Mouse (Mus musculus) heart, embryonic 14.5 days (tissue): ENCODE measurements at regions not wholly inside any gene's neighbourhood (a gene's known extent, or its start where the extent isn't known, plus 50 kb on each side); places are given as distances from the start of the nearest gene placed in this dataset.

Experiments
- ATAC-seq: fragments of 200-750 bp; cut with Nextera tagmentation; 2 replicates; pipeline ENCODE4 v1.8.0; 2017; ENCODE audit warnings: low read depth, moderate TSS enrichment; ENCODE audit not compliant: insufficient number of reproducible peaks, insufficient read depth, low FRiP score
- H3K27ac ChIP-seq, 2 experiments: fragments of 200-500 bp in 1 of 2; fragments of 300-500 bp in 1 of 2; sonication (generic) in 1 of 2; replicated peaks in 1 of 2; 2 replicates each; pipeline ENCODE4 v1.5.1; 2012 to 2014; ENCODE audit warnings: low read depth in 2 of 2, low read length in 2 of 2, control low read depth in 1 of 2, mild to moderate bottlenecking in 1 of 2, mixed read lengths in 1 of 2; ENCODE audit not compliant: control insufficient read depth in 1 of 2, insufficient read depth in 1 of 2
- H3K27me3 ChIP-seq: fragments of 300-500 bp; sonication (generic); 2 replicates; pipeline ENCODE4 v1.6.1; 2014; ENCODE audit warnings: mild to moderate bottlenecking, low read length, control low read depth; ENCODE audit not compliant: control insufficient read depth, insufficient read depth
- H3K36me3 ChIP-seq: fragments of 300-500 bp; sonication (generic); 2 replicates; pipeline ENCODE4 v1.6.1; 2014; ENCODE audit warnings: mild to moderate bottlenecking, control low read depth, low read length, mixed read lengths; ENCODE audit not compliant: control insufficient read depth, insufficient read depth
- H3K4me1 ChIP-seq, 2 experiments: fragments of 200-500 bp in 1 of 2; fragments of 300-500 bp in 1 of 2; sonication (generic) in 1 of 2; 2 replicates each; pipeline ENCODE4 v1.6.1; 2012 to 2014; ENCODE audit warnings: low read length in 2 of 2, control low read depth in 1 of 2, mixed read lengths in 1 of 2; ENCODE audit not compliant: control insufficient read depth in 2 of 2, insufficient read depth in 2 of 2
- H3K4me2 ChIP-seq: fragments of 300-500 bp; sonication (generic); 2 replicates; pipeline ENCODE4 v1.6.1; 2014; ENCODE audit warnings: mild to moderate bottlenecking, low read length
- H3K4me3 ChIP-seq, 2 experiments: fragments of 200-500 bp in 1 of 2; fragments of 300-500 bp in 1 of 2; sonication (generic) in 1 of 2; 2 replicates each; pipeline ENCODE4 v1.5.1; 2012 to 2014; ENCODE audit warnings: low read length in 2 of 2, mild to moderate bottlenecking in 2 of 2, control low read depth in 1 of 2, low read depth in 1 of 2, moderate library complexity in 1 of 2; ENCODE audit not compliant: control insufficient read depth in 1 of 2, insufficient read depth in 1 of 2
- H3K9ac ChIP-seq: fragments of 300-500 bp; sonication (generic); 2 replicates; pipeline ENCODE4 v1.6.1; 2014; ENCODE audit warnings: mild to moderate bottlenecking, low read length
- H3K9me3 ChIP-seq: fragments of 300-500 bp; sonication (generic); 2 replicates; pipeline ENCODE4 v1.6.1; 2016; ENCODE audit warnings: low read length, control low read depth; ENCODE audit not compliant: control insufficient read depth
- WGBS: fragments of 180-500 bp; shearing (Covaris S2); extraction: QIAGEN DNeasy Blood & Tissue Kit; methylation state at CpG from one replicate; pipeline ENCODE4 v1.1.7; 2014; 5-methylcytosine and 5-hydroxymethylcytosine counted together

- no peak for ATAC-seq
- WGBS: 68% methylated on average over 3 of the region's 3 CpGs
- H3K4me1 ChIP-seq: no peaks in the 10 kb centered on the region
- no peaks in the 10 kb centered on the region for H3K9me3 ChIP-seq
- H3K4me3 ChIP-seq: no peak overlapping the region
- H3K9ac ChIP-seq: no peak overlapping the region
- H3K27me3 ChIP-seq: no peaks in the 10 kb centered on the region
- no peak overlapping the region for H3K4me2 ChIP-seq
- H3K27ac ChIP-seq: no peak overlapping the region
- no peaks in the 10 kb centered on the region for H3K36me3 ChIP-seq
Observed at GRCm38 (mm10) chrX:134890583-134890982, 74.0 kb downstream of the Nxf2 start.

- no peaks in the 10 kb centered on the region for H3K27me3 ChIP-seq
- no peak overlapping the region for H3K9ac ChIP-seq
- H3K4me3 ChIP-seq: no peak overlapping the region
- no peak overlapping the region for H3K27ac ChIP-seq
- no peaks in the 10 kb centered on the region for H3K4me1 ChIP-seq
- 90% methylated on average over 4 of the region's 4 CpGs for WGBS
- no peaks in the 10 kb centered on the region for H3K9me3 ChIP-seq
- H3K36me3 ChIP-seq: no peaks in the 10 kb centered on the region
- no peak overlapping the region for H3K4me2 ChIP-seq
- ATAC-seq: no peak
Observed at GRCm38 (mm10) chrX:134889634-134890033, 74.9 kb downstream of the Nxf2 start.

- no peaks in the 10 kb centered on the region for H3K9me3 ChIP-seq
- H3K27ac ChIP-seq: peak overlapping the region; percentile 12 to 39; a peak in 1 of 4 replicates
- WGBS: 69% methylated on average over 5 of the region's 5 CpGs
- no peak overlapping the region for H3K9ac ChIP-seq
- H3K4me1 ChIP-seq: no peaks in the 10 kb centered on the region
- H3K36me3 ChIP-seq: no peaks in the 10 kb centered on the region
- no peak for ATAC-seq
- no peak overlapping the region for H3K4me2 ChIP-seq
- H3K4me3 ChIP-seq: no peak overlapping the region
- H3K27me3 ChIP-seq: no peaks in the 10 kb centered on the region
Observed at GRCm38 (mm10) chrX:134882334-134882733, 73.3 kb upstream of the Armcx2 start.

DNA sequence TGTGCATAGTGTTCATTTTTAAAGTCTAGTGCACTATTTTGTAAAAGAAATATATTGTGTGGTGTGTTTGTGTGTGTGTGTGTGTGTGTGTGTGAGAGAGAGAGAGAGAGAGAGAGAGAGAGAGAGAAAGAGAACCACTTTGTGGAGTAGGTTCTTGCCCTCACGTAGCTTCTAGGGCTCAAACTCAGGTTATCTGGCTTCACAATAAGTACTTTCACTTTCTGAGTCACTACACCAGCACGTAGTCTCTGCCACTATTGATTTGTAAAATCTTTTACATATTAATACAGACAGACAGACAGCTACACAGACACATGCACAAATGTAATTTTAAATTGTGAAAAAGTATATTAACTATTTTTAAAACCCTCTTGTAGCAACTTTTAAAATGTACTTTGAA lies 70.9 kb upstream of the Armcx2 start:
- Histone ChIP-seq H3K27ac (no peak overlapping the region), H3K9me3 (no peaks in the 10 kb centered on the region), H3K4me3 (no peak overlapping the region), H3K4me2 (no peak overlapping the region), H3K9ac (no peak overlapping the region), H3K36me3 (no peaks in the 10 kb centered on the region), H3K27me3 (no peaks in the 10 kb centered on the region), H3K4me1 (no peaks in the 10 kb centered on the region)
- whole genome bisulfite sequencing: 54% methylated on average over 2 of the region's 2 CpGs
- ATAC-seq: no peak

DNA sequence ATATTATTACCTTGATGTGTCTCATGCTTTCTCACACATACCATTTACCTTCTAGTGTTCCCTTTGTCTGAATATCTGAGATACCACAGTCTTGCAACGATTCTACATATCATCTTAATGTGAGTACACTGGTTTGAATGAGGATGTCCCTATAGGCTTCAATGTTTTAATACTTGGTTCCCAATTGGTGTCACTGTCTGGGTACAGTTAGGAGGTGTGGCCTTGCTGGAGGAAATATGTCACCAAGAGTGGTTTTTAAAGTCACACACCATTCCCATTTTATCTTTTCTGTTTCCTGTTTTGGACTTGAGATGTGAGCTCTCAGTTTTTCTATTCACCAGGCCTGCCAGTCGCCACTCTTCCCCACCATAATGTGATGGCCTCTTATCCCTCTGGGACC lies 69.8 kb upstream of the Armcx2 start:
- Histone ChIP-seq H3K27me3 (no peaks in the 10 kb centered on the region), H3K9me3 (no peaks in the 10 kb centered on the region), H3K9ac (no peak overlapping the region), H3K4me3 (no peak overlapping the region), H3K36me3 (no peaks in the 10 kb centered on the region), H3K4me2 (no peak overlapping the region), H3K27ac (no peak overlapping the region), H3K4me1 (no peaks in the 10 kb centered on the region)
- no peak for ATAC-seq
- 58% methylated on average over 2 of the region's 2 CpGs for WGBS

- Histone ChIP-seq H3K36me3 (no peaks in the 10 kb centered on the region), H3K4me1 (no peaks in the 10 kb centered on the region), H3K27ac (no peak overlapping the region), H3K9me3 (no peaks in the 10 kb centered on the region), H3K9ac (no peak overlapping the region), H3K4me3 (no peak overlapping the region), H3K27me3 (no peaks in the 10 kb centered on the region), H3K4me2 (no peak overlapping the region)
- 42% methylated on average over 2 of the region's 2 CpGs for WGBS
- ATAC-seq: no peak
Observed at GRCm38 (mm10) chrX:134874696-134875095, 65.7 kb upstream of the Armcx2 start.

DNA sequence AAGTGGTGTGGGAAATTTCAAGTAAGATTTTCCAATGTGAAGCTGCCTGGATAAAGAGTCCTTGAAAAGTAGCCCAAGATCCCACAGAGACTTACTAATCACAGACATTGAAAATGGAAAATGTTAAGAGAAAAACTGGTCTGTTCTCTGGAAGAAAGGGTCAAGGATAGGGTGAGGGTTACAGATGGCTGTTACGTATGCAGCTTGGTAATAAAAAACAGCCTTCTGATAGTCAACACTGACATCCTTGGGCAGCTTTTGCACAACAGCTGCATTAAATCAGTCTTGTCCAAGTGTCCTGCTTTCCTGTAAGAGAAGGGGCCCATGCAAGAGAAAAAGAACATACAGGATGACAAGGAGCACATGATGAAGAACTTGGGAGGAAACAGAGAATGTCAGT lies 64.6 kb upstream of the Armcx2 start:
- no peaks in the 10 kb centered on the region for H3K36me3 ChIP-seq
- H3K9ac ChIP-seq: no peak overlapping the region
- ATAC-seq: no peak
- no peak overlapping the region for H3K4me2 ChIP-seq
- no peaks in the 10 kb centered on the region for H3K9me3 ChIP-seq
- H3K4me3 ChIP-seq: no peak overlapping the region
- H3K27ac ChIP-seq: 0 out of 4 replicates have a peak overlapping the region, but pooled peaks of 1 of the 2 experiments have one; percentile 9
- H3K4me1 ChIP-seq: no peaks in the 10 kb centered on the region
- 68% methylated on average over 1 of the region's 1 CpGs for WGBS
- no peaks in the 10 kb centered on the region for H3K27me3 ChIP-seq

DNA sequence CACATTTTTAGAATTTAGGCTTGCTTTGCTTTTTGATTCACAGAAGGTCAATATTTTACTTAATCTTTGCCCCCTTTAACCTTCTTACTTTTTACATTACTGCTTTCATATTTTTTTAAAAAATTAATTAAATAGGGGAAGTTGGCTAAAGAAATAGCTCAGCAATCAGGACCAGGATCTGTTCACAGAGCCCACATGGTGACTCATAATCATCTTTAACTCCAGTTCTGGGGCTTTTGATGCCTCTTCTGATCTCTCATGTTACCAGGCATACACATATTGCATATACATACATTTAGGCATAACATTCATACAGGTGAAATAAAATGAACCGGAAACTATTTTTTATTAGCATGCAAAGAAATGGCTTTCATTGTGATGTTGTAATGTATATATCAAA lies 52.6 kb upstream of the Armcx2 start:
- WGBS: 94% methylated on average over 1 of the region's 1 CpGs
- H3K9me3 ChIP-seq: no peaks in the 10 kb centered on the region

More for the DNA sequence above, 52.6 kb upstream of the Armcx2 start:
- no peak overlapping the region for H3K27ac ChIP-seq
- no peak overlapping the region for H3K4me3 ChIP-seq
- H3K4me1 ChIP-seq: no peaks in the 10 kb centered on the region
- no peak overlapping the region for H3K4me2 ChIP-seq
- H3K9ac ChIP-seq: no peak overlapping the region
- H3K27me3 ChIP-seq: no peaks in the 10 kb centered on the region
- no peaks in the 10 kb centered on the region for H3K36me3 ChIP-seq
- no peak for ATAC-seq
